Comparison of ENCODE assay signal across 11 mouse cellular contexts in the genomic region with DNA sequence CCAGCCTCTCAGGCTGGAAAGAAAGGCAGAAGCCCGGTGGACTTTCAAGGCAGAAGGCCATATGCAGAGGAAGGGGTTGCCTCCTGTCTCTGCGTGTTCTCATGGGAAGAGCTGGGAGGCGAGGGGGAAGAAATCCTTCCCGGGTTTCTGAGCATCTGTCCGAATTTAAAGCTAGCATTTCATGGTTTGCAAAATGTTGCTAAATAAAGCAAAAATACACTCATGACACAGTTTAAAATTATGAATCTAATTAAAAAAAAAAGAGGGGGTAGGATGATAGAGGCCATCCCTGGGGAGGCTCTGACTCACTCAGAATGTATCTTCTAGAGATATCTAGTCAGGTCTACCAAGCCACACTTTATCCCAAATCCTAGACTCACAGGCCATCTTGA.
DNase-seq lines count a peak whose midpoint lies in the region; ATAC-seq and TF ChIP-seq lines count a peak whose summit lies in the region.
"Had no signal": no experiment of that assay in that cellular context is flagged by ENCODE, and none has a peak within 500 bp of the region (broad histone marks: within the 10 kb centered on the region; RNA-seq: fewer than 3 reads in every experiment).

No protein-coding gene starts in this region.

- WGBS in hindbrain, embryonic 12.5 days: 61% methylated on average over 5 of the region's 5 CpGs
- WGBS in hindbrain, embryonic 14.5 days: 70% methylated on average over 5 of the region's 5 CpGs
- WGBS in midbrain, embryonic 10.5 days: 66% methylated on average over 5 of the region's 5 CpGs
- WGBS in midbrain, embryonic 16.5 days: 72% methylated on average over 5 of the region's 5 CpGs
- 52% methylated on average over 5 of the region's 5 CpGs for WGBS in hindbrain, postnatal 0 days
- WGBS in stomach, embryonic 16.5 days: 48% methylated on average over 5 of the region's 5 CpGs

- no peaks in the 10 kb centered on the region for H3K27me3 ChIP-seq in hindbrain, embryonic 12.5 days
- no peaks in the 10 kb centered on the region for H3K27me3 ChIP-seq in hindbrain, embryonic 14.5 days (ENCODE audit: control insufficient read depth, insufficient read depth, low read length)
- H3K27me3 ChIP-seq in midbrain, embryonic 10.5 days (ENCODE audit: low read depth, poor library complexity, severe bottlenecking): no peaks in the 10 kb centered on the region
- H3K27me3 ChIP-seq in midbrain, embryonic 16.5 days (ENCODE audit: control insufficient read depth, insufficient read depth, low read depth, low read length): no peaks in the 10 kb centered on the region
- H3K27me3 ChIP-seq in hindbrain, postnatal 0 days (ENCODE audit: insufficient read depth, low read length): no peaks in the 10 kb centered on the region
- no peaks in the 10 kb centered on the region for H3K27me3 ChIP-seq in stomach, embryonic 16.5 days (ENCODE audit: control insufficient read depth, insufficient read depth, low read length)

- DNase-seq in hindbrain, embryonic 14.5 days (ENCODE audit: low spot score): no peak
- DNase-seq in midbrain, embryonic 10.5 days (ENCODE audit: low spot score): no peak
- no peak for DNase-seq in hindbrain, postnatal 0 days (ENCODE audit: low spot score)
- no peak for DNase-seq in c-Kit-positive CD71-positive TER-119-positive erythroid progenitor cells, embryonic 14.5 days (ENCODE audit: low spot score)
- DNase-seq in embryo, embryonic 10 days (ENCODE audit: low spot score): no peak
- DNase-seq: lung, postnatal 36 days; spleen, adult 18-20 months had no signal

- no peaks in the 10 kb centered on the region for H3K9me3 ChIP-seq in hindbrain, embryonic 12.5 days (replicated peaks)
- no peaks in the 10 kb centered on the region for H3K9me3 ChIP-seq in hindbrain, embryonic 14.5 days (ENCODE audit: control insufficient read depth, low read length)
- no peaks in the 10 kb centered on the region for H3K9me3 ChIP-seq in midbrain, embryonic 10.5 days (replicated peaks)
- no peaks in the 10 kb centered on the region for H3K9me3 ChIP-seq in midbrain, embryonic 16.5 days (replicated peaks; ENCODE audit: control insufficient read depth, low read length, poor library complexity, severe bottlenecking)
- no peaks in the 10 kb centered on the region for H3K9me3 ChIP-seq in hindbrain, postnatal 0 days (ENCODE audit: low read length)
- H3K9me3 ChIP-seq in stomach, embryonic 16.5 days (replicated peaks; ENCODE audit: control insufficient read depth, low read length): no peaks in the 10 kb centered on the region

- no peak for ATAC-seq in hindbrain, embryonic 12.5 days (ENCODE audit: low FRiP score)
- ATAC-seq in hindbrain, embryonic 14.5 days (ENCODE audit: low FRiP score): no peak
- ATAC-seq in midbrain, embryonic 16.5 days: no peak
- no peak for ATAC-seq in hindbrain, postnatal 0 days
- no peak for ATAC-seq in stomach, embryonic 16.5 days (ENCODE audit: insufficient read depth, low FRiP score)
- ATAC-seq: activated CD4-positive, CD25-positive, alpha-beta regulatory T cell, adult 4 months had no signal

- no peak overlapping the region for H3K9ac ChIP-seq in hindbrain, embryonic 12.5 days
- H3K9ac ChIP-seq in hindbrain, embryonic 14.5 days: no peak overlapping the region
- no peak overlapping the region for H3K9ac ChIP-seq in midbrain, embryonic 16.5 days (ENCODE audit: low read depth, low read length)
- H3K9ac ChIP-seq in hindbrain, postnatal 0 days (replicated peaks; ENCODE audit: low read length): no peak overlapping the region
- H3K9ac ChIP-seq in stomach, embryonic 16.5 days (ENCODE audit: low read length): peak overlapping the region; percentile 38

- no peaks in the 10 kb centered on the region for H3K36me3 ChIP-seq in hindbrain, embryonic 12.5 days
- H3K36me3 ChIP-seq in hindbrain, embryonic 14.5 days (replicated peaks; ENCODE audit: control insufficient read depth, insufficient read depth): no peaks in the 10 kb centered on the region
- H3K36me3 ChIP-seq in midbrain, embryonic 10.5 days: no peaks in the 10 kb centered on the region
- no peaks in the 10 kb centered on the region for H3K36me3 ChIP-seq in midbrain, embryonic 16.5 days (ENCODE audit: control insufficient read depth, insufficient read depth, low read length)
- H3K36me3 ChIP-seq in hindbrain, postnatal 0 days (ENCODE audit: insufficient read depth, low read length): no peaks in the 10 kb centered on the region
- no peaks in the 10 kb centered on the region for H3K36me3 ChIP-seq in stomach, embryonic 16.5 days (ENCODE audit: control insufficient read depth, insufficient read depth, low read length)

- H3K4me1 ChIP-seq in hindbrain, embryonic 12.5 days: peaks cover 21% of the 10 kb centered on the region
- peaks cover 16% of the 10 kb centered on the region; the same call in 1 of the 2 replicates for H3K4me1 ChIP-seq in hindbrain, embryonic 14.5 days (replicated peaks; ENCODE audit: control insufficient read depth, insufficient read depth, low read length)
- peaks cover 32% of the 10 kb centered on the region for H3K4me1 ChIP-seq in midbrain, embryonic 10.5 days
- no peaks in the 10 kb centered on the region; the same call in 1 of the 2 replicates for H3K4me1 ChIP-seq in midbrain, embryonic 16.5 days (ENCODE audit: control insufficient read depth, insufficient read depth, low read length)
- peaks cover 8% of the 10 kb centered on the region; the same call in 1 of the 2 replicates for H3K4me1 ChIP-seq in hindbrain, postnatal 0 days (ENCODE audit: insufficient read depth, low read length)
- H3K4me1 ChIP-seq in stomach, embryonic 16.5 days (ENCODE audit: control insufficient read depth, insufficient read depth, low read length): peaks cover 54% of the 10 kb centered on the region

- no peak overlapping the region for H3K4me3 ChIP-seq in hindbrain, embryonic 12.5 days
- no peak overlapping the region for H3K4me3 ChIP-seq in hindbrain, embryonic 14.5 days (replicated peaks; ENCODE audit: low read length)
- H3K4me3 ChIP-seq in midbrain, embryonic 10.5 days: no peak overlapping the region
- H3K4me3 ChIP-seq in midbrain, embryonic 16.5 days (ENCODE audit: low read depth, low read length): no peak overlapping the region
- no peak overlapping the region for H3K4me3 ChIP-seq in hindbrain, postnatal 0 days (ENCODE audit: low read length)
- H3K4me3 ChIP-seq in stomach, embryonic 16.5 days (replicated peaks; ENCODE audit: low read length): no peak overlapping the region

- no peak overlapping the region for H3K4me2 ChIP-seq in hindbrain, embryonic 12.5 days (replicated peaks)
- H3K4me2 ChIP-seq in hindbrain, embryonic 14.5 days (replicated peaks): no peak overlapping the region
- no peak overlapping the region for H3K4me2 ChIP-seq in midbrain, embryonic 16.5 days (ENCODE audit: low read length)
- no peak overlapping the region for H3K4me2 ChIP-seq in hindbrain, postnatal 0 days (ENCODE audit: low read depth, low read length)
- H3K4me2 ChIP-seq in stomach, embryonic 16.5 days (ENCODE audit: low read depth, low read length): no peak overlapping the region; the same call in 1 of the 2 replicates

- H3K27ac ChIP-seq in hindbrain, embryonic 12.5 days: peak overlapping the region; percentile 42
- no peak overlapping the region; the same call in 1 of the 2 replicates for H3K27ac ChIP-seq in hindbrain, embryonic 14.5 days
- H3K27ac ChIP-seq in midbrain, embryonic 10.5 days (replicated peaks): peak overlapping the region; percentile 77
- H3K27ac ChIP-seq in midbrain, embryonic 16.5 days (ENCODE audit: low read length): no peak overlapping the region
- peak overlapping the region; percentile 60; the same call in 1 of the 2 replicates for H3K27ac ChIP-seq in hindbrain, postnatal 0 days
- H3K27ac ChIP-seq in stomach, embryonic 16.5 days (ENCODE audit: low read length): peak overlapping the region; percentile 90

- TF ChIP-seq CTCF in hindbrain, postnatal 0 days (IDR thresholded peaks at IDR 0.05; ENCODE audit: low read depth): no peak

Comparison
In these comparisons a context has a peak if more than half of its experiments do, and no peak if none do; other contexts are left out.
1. H3K27ac ChIP-seq: peak in hindbrain, embryonic 12.5 days (single experiment), midbrain, embryonic 10.5 days (single experiment), hindbrain, postnatal 0 days (single experiment) and stomach, embryonic 16.5 days (single experiment); none in hindbrain, embryonic 14.5 days (single experiment) and midbrain, embryonic 16.5 days (single experiment).